Mouse (Mus musculus) heart, embryonic 16.5 days (tissue): ENCODE data around the gene Thada. TPM values are rescaled to one million over a fixed set of nuclear protein-coding genes. Genes with fewer than 3 reads are reported as not detected.
A peak's percentile ranks its signal among the peaks of the same experiment; 100 is the strongest.

Source experiments
- ATAC-seq: fragments of 200-750 bp; cut with Nextera tagmentation; replicated peaks from 2 replicates; pipeline ENCODE4 v1.8.0; 2017; ENCODE audit warnings: moderate number of reproducible peaks; ENCODE audit not compliant: insufficient read depth, low FRiP score; ENCODE audit errors: extremely low read depth
- H3K27ac ChIP-seq: fragments of 300-500 bp; sonication (generic); 2 replicates; pipeline ENCODE4 v1.5.1; 2014; ENCODE audit warnings: mild to moderate bottlenecking, low read length, control low read depth, moderate library complexity
- H3K27me3 ChIP-seq: fragments of 300-500 bp; sonication (generic); 2 replicates; pipeline ENCODE4 v1.6.1; 2014; ENCODE audit warnings: low read length, mixed read lengths; ENCODE audit not compliant: control insufficient read depth, insufficient read depth
- H3K36me3 ChIP-seq: fragments of 300-500 bp; sonication (generic); 2 replicates; pipeline ENCODE4 v1.6.1; 2014; ENCODE audit not compliant: control insufficient read depth, insufficient read depth
- H3K4me1 ChIP-seq: fragments of 300-500 bp; sonication (generic); 2 replicates; pipeline ENCODE4 v1.6.1; 2014; ENCODE audit warnings: low read length, mixed read lengths; ENCODE audit not compliant: control insufficient read depth, insufficient read depth
- H3K4me2 ChIP-seq: fragments of 300-500 bp; sonication (generic); 2 replicates; pipeline ENCODE4 v1.6.1; 2014; ENCODE audit warnings: low read depth, mild to moderate bottlenecking, control low read depth, low read length
- H3K4me3 ChIP-seq: fragments of 300-500 bp; sonication (generic); 2 replicates; pipeline ENCODE4 v1.5.1; 2014; ENCODE audit warnings: mild to moderate bottlenecking, control low read depth, low read length
- H3K9ac ChIP-seq: fragments of 300-500 bp; sonication (generic); 2 replicates; pipeline ENCODE4 v1.6.1; 2014; ENCODE audit warnings: low read length, control low read depth
- H3K9me3 ChIP-seq: fragments of 300-500 bp; sonication (generic); replicated peaks from 2 replicates; pipeline ENCODE4 v1.6.1; 2016; ENCODE audit warnings: low read length; ENCODE audit not compliant: control insufficient read depth
- WGBS: fragments of 180-500 bp; shearing (Covaris S2); extraction: QIAGEN DNeasy Blood & Tissue Kit; methylation state at CpG from one replicate; pipeline ENCODE4 v1.1.7; 2014; 5-methylcytosine and 5-hydroxymethylcytosine counted together
- polyA plus RNA-seq: library from polyadenylated mRNA; unstranded; fragments of >200 nt; fragmentation: Nextera tagmentation; extraction: Ambion mirVana; gene quantifications from 2 replicates; pipeline ENCODE4 v1.2.1, GENCODE M21; 2015

Thada gene
- polyA plus RNA-seq, 1 experiment from 2014 or later = 4.8 TPM

DNA sequence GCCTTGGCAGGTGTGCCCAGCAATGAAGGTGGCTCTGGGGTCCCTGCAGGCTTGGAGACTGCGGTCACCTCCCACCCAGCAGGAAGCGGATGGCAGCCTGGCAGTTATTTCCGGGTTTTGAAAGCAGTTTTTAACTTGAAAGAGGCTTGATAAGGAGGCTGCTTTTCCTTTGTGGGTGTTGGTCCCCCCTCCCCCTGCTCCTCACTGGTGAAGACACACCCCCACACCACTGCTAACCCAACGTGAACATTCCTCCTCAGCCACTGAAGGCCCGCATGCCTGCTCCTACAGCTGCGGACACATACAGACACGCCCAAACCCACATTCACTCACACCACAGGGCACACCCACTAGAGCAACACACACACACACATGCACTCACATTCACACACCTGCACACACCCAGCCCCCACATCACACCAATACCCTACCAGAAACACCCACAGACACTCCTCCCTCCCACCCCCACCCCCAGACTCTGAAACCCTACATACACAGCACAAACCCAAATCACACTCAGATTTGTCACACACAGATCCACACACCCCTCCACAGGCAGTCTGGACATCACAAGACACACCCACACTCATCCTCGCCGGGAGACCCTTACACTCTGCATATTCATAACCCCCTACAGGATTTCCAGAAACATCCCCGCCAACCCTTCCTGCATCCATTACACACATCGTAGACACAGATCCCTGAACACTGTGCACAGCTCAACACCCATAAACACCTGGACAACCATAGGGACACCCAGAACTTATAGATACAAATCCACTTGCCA, 285.1 kb downstream of the Thada start:
- Histone ChIP-seq H3K9ac (peak overlapping the region; percentile 34; the same call in 1 of the 2 replicates), H3K9me3 (no peaks in the 10 kb centered on the region), H3K36me3 (no peaks in the 10 kb centered on the region), H3K27me3 (no peaks in the 10 kb centered on the region), H3K27ac (peak overlapping the region; percentile 86), H3K4me1 (peaks cover 33% of the 10 kb centered on the region), H3K4me3 (peak overlapping the region; percentile 9; the same call in 1 of the 2 replicates), H3K4me2 (peak overlapping the region; percentile 66; the same call in 1 of the 2 replicates)
- WGBS = 35% methylated on average over 11 of the region's 11 CpGs
- peak; percentile 53 for ATAC-seq

DNA sequence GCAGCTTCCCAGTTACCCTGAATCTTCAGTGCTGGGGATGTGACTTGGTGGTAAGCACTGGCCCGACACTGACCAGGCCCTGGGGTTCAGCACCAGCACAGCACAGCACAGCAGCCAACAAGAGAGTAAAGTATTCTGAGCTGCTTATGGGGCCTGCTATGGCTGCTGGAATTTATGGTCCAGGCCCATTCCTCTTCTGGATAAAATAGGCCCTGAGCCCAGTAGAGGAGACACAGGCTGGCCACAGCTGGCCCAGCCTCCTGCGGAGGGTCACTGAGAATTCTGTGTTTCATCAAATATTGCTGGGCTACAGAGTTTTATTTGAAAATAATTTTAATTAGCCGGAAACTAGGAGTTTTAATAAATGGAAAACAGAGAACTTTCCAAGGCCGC, 286.0 kb downstream of the Thada start:
- 77% methylated on average over 4 of the region's 4 CpGs for WGBS
- Histone ChIP-seq H3K9ac (no peak overlapping the region), H3K4me2 (no peak overlapping the region; the same call in 1 of the 2 replicates), H3K4me3 (no peak overlapping the region), H3K4me1 (peaks cover 33% of the 10 kb centered on the region), H3K27ac (peak overlapping the region; percentile 72), H3K36me3 (no peaks in the 10 kb centered on the region), H3K9me3 (peaks cover 8% of the 10 kb centered on the region), H3K27me3 (no peaks in the 10 kb centered on the region)
- ATAC-seq = no peak

DNA sequence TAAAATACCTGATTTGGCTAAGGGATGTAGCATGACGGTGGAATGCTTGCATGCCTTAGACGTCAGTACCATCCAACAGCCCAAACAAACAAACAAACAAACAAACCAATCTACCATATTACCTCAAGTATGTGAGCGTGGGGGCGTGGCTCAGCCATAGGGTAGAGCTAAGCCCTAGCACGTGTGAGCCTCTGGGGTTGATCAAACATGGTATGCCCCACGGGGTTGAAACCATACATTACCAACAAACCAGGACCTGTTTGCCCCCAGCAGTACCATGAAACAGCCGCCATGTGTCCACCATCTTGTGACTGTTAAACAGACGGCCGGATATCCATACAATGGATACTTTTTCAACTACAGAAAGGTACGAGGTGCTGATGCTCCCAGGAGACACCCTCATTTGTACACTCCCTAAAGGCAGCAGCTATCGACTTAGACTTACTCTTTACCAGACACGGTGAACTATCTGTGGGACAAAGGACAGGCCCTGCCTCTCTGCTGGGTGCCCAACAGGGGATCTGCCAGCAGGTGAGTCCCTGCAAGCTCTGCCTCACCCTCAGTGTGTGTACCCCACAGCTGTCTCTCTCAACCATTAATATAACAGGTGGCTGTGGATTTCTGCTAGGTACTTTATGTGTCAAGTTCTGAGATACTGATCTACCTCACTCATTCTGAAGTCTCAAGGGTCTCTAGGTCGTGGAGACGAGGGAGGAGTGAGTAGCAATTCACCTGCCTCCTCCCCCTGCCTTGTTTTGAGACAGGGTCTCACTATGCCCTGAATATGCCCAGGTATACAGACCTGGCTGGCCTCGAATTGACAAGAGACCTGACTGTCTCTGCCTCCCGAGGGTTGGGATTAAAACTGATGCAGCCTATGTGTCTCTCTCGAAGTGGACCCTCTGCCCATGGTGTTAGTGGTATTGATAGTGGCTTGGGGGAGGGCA, 286.7 kb downstream of the Thada start:
- peaks cover 8% of the 10 kb centered on the region for H3K9me3 ChIP-seq
- no peak for ATAC-seq
- H3K9ac ChIP-seq = no peak overlapping the region
- no peaks in the 10 kb centered on the region for H3K36me3 ChIP-seq
- WGBS = 85% methylated on average over 17 of the region's 17 CpGs
- no peaks in the 10 kb centered on the region for H3K27me3 ChIP-seq
- peak overlapping the region; percentile 25; the same call in 1 of the 2 replicates for H3K27ac ChIP-seq
- H3K4me3 ChIP-seq = no peak overlapping the region
- no peak overlapping the region for H3K4me2 ChIP-seq
- H3K4me1 ChIP-seq = peaks cover 33% of the 10 kb centered on the region

DNA sequence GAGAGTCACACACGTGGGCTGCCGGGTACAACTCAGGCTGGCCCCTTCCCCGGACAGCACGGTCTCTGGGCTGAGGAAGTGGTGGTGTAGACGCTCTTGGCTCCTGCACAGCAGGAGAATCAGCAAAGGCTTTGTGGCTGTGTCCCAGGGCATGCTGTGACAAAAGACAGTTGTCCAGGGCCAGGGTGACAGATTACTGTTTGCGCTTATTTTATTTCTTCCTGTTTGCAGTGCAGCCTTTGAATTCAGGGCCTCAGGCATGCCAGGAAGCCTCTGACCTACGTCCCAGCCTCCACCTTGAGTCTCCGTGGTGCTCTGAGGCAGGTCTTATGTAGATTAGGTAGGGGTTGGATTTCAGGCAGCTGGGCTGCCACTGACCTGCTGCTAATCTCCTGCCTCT, 288.5 kb downstream of the Thada start:
- H3K4me2 ChIP-seq = no peak overlapping the region
- no peak for ATAC-seq
- H3K9me3 ChIP-seq = peaks cover 8% of the 10 kb centered on the region
- H3K4me3 ChIP-seq = no peak overlapping the region
- H3K4me1 ChIP-seq = peaks cover 22% of the 10 kb centered on the region
- no peak overlapping the region for H3K9ac ChIP-seq
- 22% methylated on average over 8 of the region's 8 CpGs for WGBS
- H3K27ac ChIP-seq = no peak overlapping the region; the same call in 1 of the 2 replicates
- no peaks in the 10 kb centered on the region for H3K36me3 ChIP-seq
- H3K27me3 ChIP-seq = no peaks in the 10 kb centered on the region

DNA sequence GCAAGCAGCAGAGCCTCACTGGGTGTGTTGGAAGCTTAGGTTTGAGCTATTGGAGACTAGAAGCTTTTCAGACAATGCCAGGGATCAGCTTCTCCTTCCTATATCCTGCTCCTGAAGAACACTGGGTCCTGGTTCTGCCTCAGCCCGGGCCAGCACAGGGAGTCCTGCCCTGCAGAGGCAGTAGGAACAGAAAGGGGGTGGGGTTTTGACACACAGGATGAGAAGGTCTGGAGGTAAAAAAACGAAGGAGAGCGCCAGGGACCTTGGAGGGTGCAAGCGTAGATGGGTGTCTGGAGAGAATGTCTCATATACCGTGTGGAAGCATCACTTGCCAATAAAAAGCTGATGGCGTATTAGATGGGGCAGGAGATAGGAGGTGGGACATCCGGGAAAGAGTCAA, 289.6 kb downstream of the Thada start:
- Histone ChIP-seq H3K4me3 (no peak overlapping the region), H3K36me3 (no peaks in the 10 kb centered on the region), H3K9ac (no peak overlapping the region), H3K27me3 (no peaks in the 10 kb centered on the region), H3K4me1 (peaks cover 15% of the 10 kb centered on the region), H3K9me3 (peaks cover 8% of the 10 kb centered on the region), H3K4me2 (no peak overlapping the region), H3K27ac (no peak overlapping the region)
- ATAC-seq = no peak
- 88% methylated on average over 7 of the region's 7 CpGs for WGBS

DNA sequence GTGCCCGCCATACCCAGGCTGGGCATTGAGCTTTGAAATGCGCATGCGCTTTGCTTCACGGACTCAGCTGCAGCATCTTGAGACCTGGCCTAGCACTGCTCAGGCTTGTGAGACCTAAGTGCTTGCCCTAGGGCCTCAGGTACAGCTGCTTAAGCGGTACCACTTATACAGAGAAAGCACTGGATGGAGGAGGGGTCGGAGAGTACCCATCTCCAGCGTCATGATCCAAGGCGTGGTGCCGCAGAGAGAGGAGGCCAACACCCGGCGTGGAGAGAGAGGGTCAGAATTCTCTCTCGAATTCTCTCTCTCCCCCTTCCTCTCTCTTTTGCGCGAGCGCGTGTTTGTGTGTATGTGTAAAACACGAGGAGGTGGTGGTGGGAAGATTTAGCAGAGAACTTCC, 290.8 kb downstream of the Thada start:
- no peaks in the 10 kb centered on the region for H3K27me3 ChIP-seq
- no peaks in the 10 kb centered on the region for H3K36me3 ChIP-seq
- no peak overlapping the region for H3K27ac ChIP-seq
- no peak overlapping the region for H3K9ac ChIP-seq
- H3K4me2 ChIP-seq = no peak overlapping the region
- WGBS = 97% methylated on average over 17 of the region's 17 CpGs
- H3K4me3 ChIP-seq = no peak overlapping the region
- H3K4me1 ChIP-seq = peaks cover 3% of the 10 kb centered on the region
- no peak for ATAC-seq
- H3K9me3 ChIP-seq = peaks cover 8% of the 10 kb centered on the region

DNA sequence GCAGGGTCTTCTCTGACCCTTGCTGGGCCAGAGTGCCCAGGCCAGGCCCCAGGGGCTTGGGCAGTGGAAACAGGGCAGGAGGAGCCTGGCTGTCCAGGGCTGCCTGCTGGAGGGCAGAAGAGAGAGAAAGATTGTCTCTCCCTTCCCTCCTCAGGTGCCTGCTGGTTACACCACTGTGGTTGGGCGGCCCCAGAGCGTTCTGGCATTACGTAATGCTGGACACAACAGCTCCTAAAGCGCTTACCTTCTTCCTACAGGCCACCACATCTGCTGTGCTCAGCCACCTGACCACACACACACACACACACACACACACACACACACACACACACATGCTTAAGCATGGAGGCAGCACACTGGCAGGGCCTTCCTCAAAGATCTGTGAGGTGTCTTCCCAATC, 298.6 kb downstream of the Thada start:
- ATAC-seq = no peak
- 83% methylated on average over 4 of the region's 4 CpGs for WGBS
- H3K9me3 ChIP-seq = no peaks in the 10 kb centered on the region

DNA sequence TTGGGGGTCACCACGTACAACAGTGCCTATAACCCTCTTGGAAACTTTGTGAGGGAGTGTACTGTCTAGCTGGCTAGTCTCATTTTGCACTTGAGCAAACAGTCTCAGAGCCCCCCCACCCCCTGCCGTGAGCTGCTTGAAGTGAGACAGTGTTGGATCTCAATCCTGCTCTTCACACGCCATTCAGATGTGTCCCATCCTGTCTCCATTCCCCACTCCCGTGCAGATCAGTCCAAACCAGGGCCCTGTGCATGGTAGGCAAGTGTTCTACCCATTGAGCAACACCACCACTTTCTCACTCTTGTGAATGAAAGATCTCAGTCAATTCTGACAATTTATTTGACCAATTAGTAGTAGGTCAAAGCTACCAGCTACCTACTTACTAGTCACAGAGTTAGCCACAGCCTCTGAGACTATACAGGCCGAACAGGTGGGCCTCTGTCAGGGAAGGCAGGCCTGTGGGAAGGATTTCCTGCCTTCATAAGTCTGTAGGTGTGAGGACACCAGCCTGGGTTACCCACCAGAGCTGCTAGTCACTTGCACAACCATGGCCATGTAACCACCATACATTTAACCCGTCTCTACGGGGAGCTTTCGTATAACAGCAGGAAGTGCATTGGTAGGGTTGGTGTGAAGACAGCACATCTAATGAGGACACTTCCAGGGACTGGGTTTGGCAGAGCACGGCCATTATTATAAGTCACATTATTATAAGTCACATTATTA, 299.7 kb downstream of the Thada start:
- Histone ChIP-seq H3K9me3 (no peaks in the 10 kb centered on the region), H3K4me2 (no peak overlapping the region), H3K27me3 (no peaks in the 10 kb centered on the region), H3K27ac (no peak overlapping the region), H3K9ac (no peak overlapping the region), H3K36me3 (no peaks in the 10 kb centered on the region), H3K4me1 (peaks cover 8% of the 10 kb centered on the region), H3K4me3 (no peak overlapping the region)
- ATAC-seq = no peak
- WGBS = 84% methylated on average over 9 of the region's 9 CpGs

More for the DNA sequence above, 298.6 kb downstream of the Thada start:
- Histone ChIP-seq H3K27me3 (no peaks in the 10 kb centered on the region), H3K4me2 (no peak overlapping the region), H3K4me1 (no peaks in the 10 kb centered on the region), H3K4me3 (no peak overlapping the region), H3K27ac (no peak overlapping the region), H3K9ac (no peak overlapping the region), H3K36me3 (no peaks in the 10 kb centered on the region)
